14 mouse cellular contexts compared by ENCODE assay signal in genomic region chr16:42803609-42804008, GRCm38 (mm10).
"Had no signal": no experiment of that assay in that cellular context is flagged by ENCODE, and none has a peak within 500 bp of the region (broad histone marks: within the 10 kb centered on the region; RNA-seq: fewer than 3 reads in every experiment).

No protein-coding gene starts in this region.

- H3K4me1 ChIP-seq: midbrain, embryonic 10.5 days; neural tube, embryonic 13.5 days; stomach, embryonic 15.5 days had no signal

- H3K9me3 ChIP-seq: neural tube, embryonic 13.5 days; stomach, embryonic 15.5 days had no signal

- H3K36me3 ChIP-seq: midbrain, embryonic 10.5 days; neural tube, embryonic 13.5 days; stomach, embryonic 15.5 days had no signal

- ATAC-seq: intestine, postnatal 0 days had no signal

- H3K27me3 ChIP-seq: neural tube, embryonic 13.5 days; stomach, embryonic 15.5 days had no signal

- DNase-seq: kidney, adult 8-10 months; kidney, postnatal 4 days; liver; lung, adult 18-20 months; midbrain, embryonic 14.5 days; retina, postnatal 1 day; thymus, adult 2 months; thymus, postnatal 25 days had no signal

- H3K4me2 ChIP-seq: neural tube, embryonic 13.5 days; stomach, embryonic 15.5 days had no signal

- H3K9ac ChIP-seq: liver, embryonic 14.5 days; neural tube, embryonic 13.5 days; stomach, embryonic 15.5 days had no signal

- H3K4me3 ChIP-seq: layer of hippocampus, adult 2 months; midbrain, embryonic 10.5 days; neural tube, embryonic 13.5 days; stomach, embryonic 15.5 days had no signal

- H3K27ac ChIP-seq: layer of hippocampus, adult 2 months; liver, embryonic 14.5 days; midbrain, embryonic 10.5 days; neural tube, embryonic 13.5 days; stomach, embryonic 15.5 days had no signal
